Mouse (Mus musculus) layer of hippocampus, adult 2 months (tissue): ENCODE measurements around the gene Tlnrd1. TPM values are rescaled to one million over a fixed set of nuclear protein-coding genes. Genes with fewer than 3 reads are reported as not detected.

Experiments used
- DNase-seq, 2 experiments: peaks; one replicate each; pipeline ENCODE4 v3.0.0; 2022; ENCODE audit warnings: low spot score in 2 of 2
- H3K27ac ChIP-seq: fragments of 200-600 bp; 2 replicates; pipeline ENCODE4 v1.8.1; 2022
- H3K4me3 ChIP-seq: fragments of 200-600 bp; 2 replicates; pipeline ENCODE4 v1.8.1; 2022; ENCODE audit warnings: mild to moderate bottlenecking
- CTCF ChIP-seq: fragments of 200-600 bp; conservative IDR thresholded peaks from 2 replicates; pipeline ENCODE4 v1.8.1; 2022; ENCODE audit warnings: antibody characterized with exemption, mild to moderate bottlenecking, moderate library complexity
- total RNA-seq, 2 experiments: library from RNA; stranded (reverse); gene quantifications; 2 replicates each; pipeline ENCODE4 v1.2.3; 2021

Gene Tlnrd1
- total RNA-seq, 2 experiments from 2014 or later: 18.1 to 20.9 TPM

DNA sequence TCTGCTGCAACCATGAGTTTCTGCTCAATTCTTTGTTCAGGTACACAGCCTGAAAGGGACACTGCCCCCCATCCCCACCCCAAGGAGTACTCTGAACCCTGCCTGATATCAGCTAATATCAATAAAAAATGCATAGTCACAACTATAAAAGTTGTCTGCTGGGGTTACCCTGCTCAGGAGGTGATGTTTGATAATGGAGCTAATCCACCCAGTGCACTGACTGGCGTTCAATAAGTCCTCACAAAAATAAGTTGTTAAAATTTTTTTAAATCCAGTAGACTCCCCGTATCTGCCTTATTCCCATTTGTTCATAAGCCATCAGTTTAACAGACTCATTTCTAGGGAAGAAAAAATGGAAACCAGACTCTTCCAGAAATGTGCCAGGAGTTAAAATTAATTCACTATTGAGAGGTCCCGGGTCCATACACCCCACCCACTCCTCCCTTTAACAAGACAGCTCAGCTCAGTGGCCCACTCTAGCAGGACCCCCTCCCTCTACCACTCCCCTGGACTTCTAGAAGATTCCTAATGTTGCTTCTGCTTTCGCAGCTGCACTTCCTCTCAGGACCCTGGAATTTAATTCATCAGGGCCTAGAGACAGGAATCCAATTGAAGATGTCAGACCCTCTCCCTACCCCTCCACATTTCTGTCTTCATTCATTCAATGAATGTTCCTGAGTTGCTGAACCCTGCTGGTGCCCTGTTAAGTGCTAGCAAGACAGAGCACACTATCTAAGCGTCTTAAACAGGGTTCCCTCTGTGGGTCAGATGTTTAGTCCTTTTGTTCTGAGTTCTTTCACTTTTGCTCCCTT is 32.3 kb downstream of the Tlnrd1 start:
- no peak for DNase-seq
- no peak for TF ChIP-seq CTCF
- H3K27ac ChIP-seq: no peak overlapping the region
- no peak overlapping the region for H3K4me3 ChIP-seq

DNA sequence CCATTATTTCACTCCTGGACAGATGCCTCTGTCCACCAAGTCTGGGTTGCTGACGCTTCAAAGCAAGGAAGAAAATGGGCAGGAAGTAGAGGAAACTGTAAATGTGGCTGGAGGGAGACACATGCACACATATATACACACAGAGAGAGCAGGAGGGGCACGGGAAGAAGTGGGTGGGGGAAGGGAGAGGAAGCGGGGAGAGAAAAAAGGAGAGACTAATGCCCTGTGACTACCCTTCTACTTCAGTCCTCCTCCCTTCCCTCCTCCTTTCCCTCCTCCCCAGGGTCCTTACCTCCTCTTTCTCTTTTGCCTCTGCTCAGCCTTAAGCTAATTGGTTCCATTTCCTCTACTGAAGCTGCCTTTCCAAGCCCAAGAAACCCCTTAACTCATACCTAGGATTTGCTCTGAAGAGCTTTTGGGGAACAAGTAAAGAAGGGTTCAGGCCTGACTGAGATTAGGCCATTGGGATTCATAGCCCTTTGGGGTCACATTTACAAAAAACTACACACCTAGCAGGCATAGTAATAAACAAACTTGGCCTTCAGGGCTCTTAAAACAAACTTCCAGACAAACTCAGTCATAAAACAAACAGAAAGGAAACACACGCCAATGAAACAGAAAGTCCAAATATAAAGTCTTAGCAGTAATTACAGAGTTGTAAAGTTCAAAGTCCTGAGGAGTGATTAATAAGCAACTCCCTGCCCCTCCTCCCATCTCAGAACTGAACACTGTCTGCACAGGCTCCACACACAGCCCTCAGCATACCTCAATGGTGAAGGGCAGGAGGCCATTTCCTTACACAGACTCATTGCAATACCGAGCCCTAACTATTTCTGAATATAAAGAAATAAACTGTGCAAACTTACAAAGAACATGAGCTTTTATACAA is 36.7 kb downstream of the Tlnrd1 start:
- DNase-seq: no peak
- H3K4me3 ChIP-seq: no peak overlapping the region
- H3K27ac ChIP-seq: no peak overlapping the region
- no peak for TF ChIP-seq CTCF

- no peak for TF ChIP-seq CTCF
Measured at GRCm38 (mm10) chr7:83844807-83845206, 39.3 kb downstream of the Tlnrd1 start.

GRCm38 (mm10) chr7:83842486-83843259 is 41.4 kb downstream of the Tlnrd1 start:
- no peak for TF ChIP-seq CTCF
- no peak overlapping the region for H3K27ac ChIP-seq
- no peak overlapping the region for H3K4me3 ChIP-seq
- DNase-seq: no peak

More at GRCm38 (mm10) chr7:83844807-83845206, 39.3 kb downstream of the Tlnrd1 start:
- no peak for DNase-seq
- H3K4me3 ChIP-seq: no peak overlapping the region
- no peak overlapping the region for H3K27ac ChIP-seq

DNA sequence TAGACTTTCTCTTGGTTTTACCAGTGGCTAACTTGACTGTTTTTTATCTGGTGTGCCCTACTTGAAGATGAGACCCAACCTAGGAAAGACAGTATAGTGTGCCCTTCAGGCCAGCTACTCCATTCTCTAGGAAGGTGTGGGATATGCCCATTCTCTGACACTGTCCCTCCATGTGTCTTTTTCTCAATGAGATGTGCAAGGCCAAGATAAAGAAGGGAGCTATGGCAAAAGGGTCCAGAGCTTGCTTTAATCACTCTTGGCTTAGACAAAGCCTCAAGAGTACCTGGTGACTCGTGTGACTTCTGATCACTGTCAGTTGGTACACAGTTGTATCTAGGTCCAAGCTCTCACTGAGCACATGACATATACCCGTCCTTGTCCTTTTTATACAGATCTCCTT is 44.0 kb downstream of the Tlnrd1 start:
- no peak for TF ChIP-seq CTCF
- H3K4me3 ChIP-seq: no peak overlapping the region
- no peak for DNase-seq
- no peak overlapping the region for H3K27ac ChIP-seq

- no peak overlapping the region for H3K27ac ChIP-seq
- no peak for TF ChIP-seq CTCF
Measured at GRCm38 (mm10) chr7:83838525-83839224, 45.4 kb downstream of the Tlnrd1 start.

More at GRCm38 (mm10) chr7:83838525-83839224, 45.4 kb downstream of the Tlnrd1 start:
- no peak overlapping the region for H3K4me3 ChIP-seq
- DNase-seq: no peak

Other genes starting within 250 kb of the Tlnrd1 start
- gene Il16, start 138.6 kb downstream of the Tlnrd1 start, total RNA-seq: 10 to 100 TPM; 67.3 to 70.3 TPM
- 1 to 10 TPM; 1.3 to 2.5 TPM for gene Cfap161, start 89.4 kb downstream of the Tlnrd1 start, total RNA-seq
- 10 to 100 TPM; 57.4 to 62.7 TPM for gene Mesd, start 161 bp upstream of the Tlnrd1 start, total RNA-seq
- 10 to 100 TPM; 21.1 to 26.1 TPM for gene Cemip, start 202.2 kb upstream of the Tlnrd1 start, total RNA-seq